Mouse (Mus musculus): ENCODE measurements around the gene Heg1. TPM values are rescaled to one million over a fixed set of nuclear protein-coding genes. Genes with fewer than 3 reads are reported as not detected.

Heg1 gene
- total RNA-seq (2021), result 10 to 100 TPM; 27.5 to 28.1 TPM

DNA sequence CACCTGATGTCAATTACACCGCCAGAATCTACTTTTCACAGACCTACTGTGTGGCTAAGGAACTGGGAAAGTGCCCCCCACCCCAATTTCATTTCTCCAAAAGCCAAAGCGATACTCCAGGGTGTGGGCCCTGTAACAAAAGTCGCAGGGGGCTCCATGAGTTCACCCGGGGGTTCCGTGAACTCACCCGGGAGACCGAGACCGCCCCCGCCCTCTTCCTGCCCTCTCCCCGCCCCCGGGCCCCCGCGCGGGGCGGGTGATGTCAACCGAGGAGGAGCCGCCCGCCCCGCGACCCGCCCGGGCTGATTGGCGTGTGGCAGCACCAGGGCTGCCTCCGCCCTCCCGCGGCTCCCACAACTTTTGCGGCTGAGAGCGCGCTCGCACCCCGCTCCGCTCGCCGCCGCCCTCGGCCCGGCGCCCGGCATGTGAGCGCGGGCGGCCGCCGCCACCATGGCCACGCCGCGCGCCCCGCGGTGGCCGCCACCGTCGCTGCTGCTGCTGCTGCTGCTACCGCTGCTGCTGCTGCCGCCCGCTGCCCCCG lies at the start of gene Heg1:
Gene Heg1 (plus strand): TSS at position 209 of the 541 bp plus-strand sequence.
- intact Hi-C loops (cut with DNase I), result no loop called here
- DNase-seq (ENCODE audit: extremely low spot score in 1 of 2, low spot score in 2 of 2), result peak in 1 of 2 experiments; percentile 91

DNA sequence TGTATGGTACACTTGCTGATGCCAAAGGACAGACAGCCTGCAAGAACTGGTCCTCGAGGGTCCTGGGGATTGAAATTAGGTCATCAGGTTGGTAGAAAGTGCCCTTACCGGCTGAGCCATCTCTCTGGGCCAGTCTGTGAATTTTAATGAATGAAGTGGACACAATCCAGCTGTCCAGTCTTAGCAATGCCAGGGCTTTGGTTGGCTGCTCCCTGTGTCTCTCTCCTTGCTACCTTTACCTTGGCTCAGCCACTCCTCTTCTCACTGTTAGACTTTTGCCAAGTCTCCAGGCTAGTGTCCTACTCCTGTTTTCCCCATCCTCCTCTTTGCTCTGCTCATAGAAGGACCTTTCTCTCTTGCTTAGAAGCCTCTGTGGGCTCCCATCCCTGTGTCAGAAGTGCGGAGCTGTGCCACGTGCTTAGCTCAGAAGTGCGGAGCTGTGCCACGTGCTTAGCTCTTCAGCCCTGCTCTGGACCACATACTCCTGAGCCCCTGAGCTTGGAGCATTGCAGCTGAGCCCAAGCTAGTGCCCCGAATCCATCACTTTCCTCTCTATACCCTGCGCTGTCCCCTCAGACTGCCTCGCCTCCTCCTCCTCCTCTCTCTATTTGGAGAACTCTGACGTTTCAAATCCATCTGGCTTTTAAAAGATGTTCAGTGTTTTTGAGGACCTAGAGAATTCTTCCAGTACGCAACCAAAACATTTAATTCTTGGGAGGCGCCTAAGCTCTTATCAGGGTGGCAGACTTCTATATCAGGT lies 48.2 kb upstream of the Heg1 start:
- peak; percentile 5 to 26 for DNase-seq (ENCODE audit: extremely low spot score in 1 of 2, low spot score in 2 of 2)
- intact Hi-C loops (cut with DNase I), result no loop called here

DNA sequence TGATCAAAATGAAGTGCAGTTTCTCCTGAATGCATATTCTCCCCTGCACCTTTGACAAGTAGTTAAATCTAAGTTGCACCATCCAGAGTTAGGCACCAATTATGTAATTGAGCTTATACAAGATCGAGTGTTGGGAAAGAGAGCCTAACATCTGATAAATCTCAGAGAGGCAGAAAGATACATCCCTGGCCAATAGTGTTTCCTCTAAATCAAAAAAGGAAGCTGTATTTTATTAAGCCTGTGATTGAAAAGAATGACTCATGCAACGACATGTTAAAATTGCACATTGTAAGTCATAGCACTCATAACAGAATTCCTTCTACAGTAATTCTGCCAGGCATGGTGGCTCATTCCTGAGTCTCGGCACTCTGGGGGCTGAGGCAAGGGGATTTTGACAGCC lies 42.4 kb upstream of the Heg1 start:
- no peak for DNase-seq (ENCODE audit: extremely low spot score in 1 of 2, low spot score in 2 of 2)
- intact Hi-C loops (cut with DNase I), result no loop called here

DNA sequence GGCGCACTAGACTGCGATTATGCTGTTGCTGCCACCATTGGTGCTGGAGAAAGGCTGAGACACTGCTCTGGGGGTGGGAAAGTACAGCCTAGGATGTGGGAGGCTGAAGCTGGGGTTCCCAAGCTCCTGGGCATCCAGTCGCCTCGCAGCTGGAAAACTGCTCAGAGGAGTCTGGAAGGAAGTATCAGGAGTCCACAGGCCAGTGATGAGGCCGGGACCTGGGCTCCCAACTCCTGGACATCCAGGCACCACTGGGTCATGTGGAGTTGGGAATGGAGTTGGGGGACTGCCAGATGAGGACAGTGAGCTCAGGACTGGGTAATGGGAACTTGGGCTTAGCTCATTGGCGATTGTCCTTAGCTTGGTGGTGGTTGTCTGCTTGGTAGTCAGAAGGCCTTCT lies 31.1 kb upstream of the Heg1 start:
- intact Hi-C loops (cut with DNase I), result no loop called here

DNA sequence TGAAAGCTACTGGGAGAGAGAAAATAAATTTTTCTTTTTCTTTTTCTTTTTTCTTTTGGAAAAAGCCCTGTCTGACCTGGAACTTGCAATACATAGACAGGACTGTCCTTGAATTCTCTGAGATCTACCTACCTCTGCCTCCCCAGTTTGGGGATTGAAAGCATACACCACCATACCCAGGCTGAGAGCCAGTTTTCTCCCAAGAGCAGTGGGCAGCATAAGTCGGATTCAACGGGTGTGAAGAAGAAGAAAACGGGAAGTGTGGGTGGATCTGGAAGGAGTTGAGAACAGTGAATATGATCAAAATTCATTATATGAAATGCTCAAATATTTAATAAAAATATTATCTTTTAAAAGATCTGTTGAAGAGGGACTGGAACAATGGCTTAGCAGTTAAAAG lies 28.7 kb upstream of the Heg1 start:
- DNase-seq (ENCODE audit: extremely low spot score in 1 of 2, low spot score in 2 of 2), result no peak
- intact Hi-C loops (cut with DNase I), result no loop called here

More for the DNA sequence above, 31.1 kb upstream of the Heg1 start:
- no peak for DNase-seq (ENCODE audit: extremely low spot score in 1 of 2, low spot score in 2 of 2)

DNA sequence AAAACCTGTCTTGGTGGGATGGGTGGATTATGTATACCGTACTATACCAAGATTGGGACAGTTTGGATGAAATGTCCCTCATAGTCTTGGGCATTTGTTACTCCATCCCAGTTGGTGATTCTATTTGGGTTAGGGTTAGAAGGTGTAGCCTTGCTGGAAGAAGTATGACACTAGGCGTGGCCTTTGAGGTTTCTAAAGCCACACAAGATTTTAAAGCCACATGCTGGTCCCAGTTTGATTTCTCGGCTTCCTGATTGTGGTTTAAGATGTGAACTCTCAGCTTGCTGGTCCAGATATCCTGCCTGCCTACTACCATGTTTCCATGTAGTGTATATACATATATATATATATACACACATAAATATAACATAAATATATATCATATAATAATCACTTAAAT lies 27.0 kb upstream of the Heg1 start:
- DNase-seq (ENCODE audit: extremely low spot score in 1 of 2, low spot score in 2 of 2), result no peak
- intact Hi-C loops (cut with DNase I), result no loop called here

DNA sequence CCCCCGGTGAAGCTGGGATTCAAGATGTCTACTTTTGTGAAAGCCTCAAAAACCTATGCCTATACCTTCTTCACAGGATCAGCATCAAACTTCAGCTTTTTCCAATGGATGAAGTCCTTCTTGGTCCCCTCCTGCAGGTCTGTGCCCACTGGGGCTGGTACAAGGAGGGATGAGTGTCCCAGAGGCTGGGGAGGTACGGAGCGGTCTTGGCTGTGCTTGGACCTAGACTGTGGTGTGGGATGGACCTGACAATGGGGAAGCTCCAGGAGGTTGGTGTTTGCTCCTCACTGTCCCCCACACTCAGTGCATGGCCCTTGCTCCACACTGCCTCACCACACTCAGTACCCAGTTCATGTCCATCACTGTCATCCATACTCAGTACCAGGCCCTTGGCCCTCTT lies 26.0 kb upstream of the Heg1 start:
- DNase-seq (ENCODE audit: extremely low spot score in 1 of 2, low spot score in 2 of 2), result no peak
- intact Hi-C loops (cut with DNase I), result no loop called here

DNA sequence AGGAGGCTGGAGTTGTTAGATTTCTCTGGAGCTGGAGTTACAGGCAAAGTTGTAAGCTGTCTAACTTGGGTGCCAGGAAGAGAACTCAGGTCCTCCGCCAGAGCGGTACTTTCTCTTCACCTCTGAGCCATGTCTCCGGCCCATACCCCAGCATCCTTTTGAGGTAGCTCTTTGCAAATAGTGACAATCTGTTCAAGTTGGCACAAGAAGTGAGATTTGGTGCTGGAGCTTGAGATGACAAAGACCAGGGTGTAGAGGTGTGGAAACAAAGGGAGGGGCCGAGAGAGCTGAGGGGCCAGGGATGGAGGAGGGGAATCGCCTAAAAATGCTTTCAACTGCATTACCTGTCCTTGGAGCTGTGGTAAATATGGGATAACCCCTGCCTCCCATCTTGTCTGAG lies 24.6 kb upstream of the Heg1 start:
- intact Hi-C loops (cut with DNase I), result no loop called here
- DNase-seq (ENCODE audit: extremely low spot score in 1 of 2, low spot score in 2 of 2), result no peak

DNA sequence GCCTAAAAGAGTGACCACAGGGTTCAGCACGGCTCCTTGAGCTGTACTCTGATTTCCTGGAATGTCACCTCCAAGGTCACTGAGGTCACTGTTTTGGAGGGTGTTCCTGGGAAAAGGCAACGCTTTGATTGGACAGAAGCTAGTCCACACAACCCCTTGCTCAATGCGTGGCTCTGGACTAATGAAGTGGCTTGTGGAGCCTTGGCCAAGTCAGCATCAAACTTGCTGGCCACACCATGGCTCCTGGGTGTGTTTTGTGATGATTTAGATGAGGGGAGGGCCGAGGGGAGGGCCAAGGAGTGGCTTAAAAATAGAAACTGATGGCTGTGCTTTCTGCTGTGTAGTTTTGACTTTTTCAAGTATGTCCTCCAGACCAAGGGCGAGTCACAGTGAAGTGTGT lies 24.0 kb upstream of the Heg1 start:
- intact Hi-C loops (cut with DNase I), result no loop called here
- DNase-seq (ENCODE audit: extremely low spot score in 1 of 2, low spot score in 2 of 2), result no peak

DNA sequence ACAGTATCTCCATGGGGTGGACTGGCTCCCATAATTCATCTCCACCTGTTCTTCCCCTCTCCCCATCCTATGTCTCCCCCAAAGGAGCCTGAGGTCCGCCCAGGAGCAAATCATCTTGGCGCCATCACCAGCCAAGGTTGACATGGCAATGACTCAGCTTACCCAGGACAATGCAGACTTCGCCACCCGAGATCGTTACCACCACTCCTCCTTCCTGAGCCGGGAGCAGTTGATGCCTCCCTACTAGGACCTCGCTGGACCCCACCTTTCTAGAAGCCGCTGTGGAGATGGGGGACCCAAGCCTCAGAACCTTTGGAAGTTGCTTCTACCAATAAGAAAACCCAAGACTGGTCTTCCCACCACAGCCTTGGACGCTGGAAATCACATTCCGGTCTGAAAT lies 21.3 kb upstream of the Heg1 start:
- intact Hi-C loops (cut with DNase I), result no loop called here
- no peak for DNase-seq (ENCODE audit: extremely low spot score in 1 of 2, low spot score in 2 of 2)

DNA sequence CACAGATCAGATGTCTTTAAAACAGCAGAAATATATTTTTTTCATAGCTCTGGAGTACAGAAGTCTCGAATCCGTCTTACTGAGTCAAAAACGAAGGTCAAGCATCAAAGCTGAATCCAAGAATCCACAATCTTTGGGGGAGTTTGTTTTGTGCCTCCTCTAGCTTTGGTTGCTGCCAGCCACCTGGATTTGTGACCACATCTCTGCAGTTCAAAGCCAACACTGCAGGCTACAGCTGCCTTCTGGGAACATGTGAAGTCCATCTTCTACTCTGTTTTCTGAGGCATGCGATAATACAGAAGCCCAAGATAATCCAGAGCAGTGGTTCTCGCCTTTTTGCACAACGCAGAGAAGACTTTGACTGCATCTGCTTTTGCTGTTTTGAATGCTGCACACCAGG lies 17.9 kb upstream of the Heg1 start:
- no peak for DNase-seq (ENCODE audit: extremely low spot score in 1 of 2, low spot score in 2 of 2)

DNA sequence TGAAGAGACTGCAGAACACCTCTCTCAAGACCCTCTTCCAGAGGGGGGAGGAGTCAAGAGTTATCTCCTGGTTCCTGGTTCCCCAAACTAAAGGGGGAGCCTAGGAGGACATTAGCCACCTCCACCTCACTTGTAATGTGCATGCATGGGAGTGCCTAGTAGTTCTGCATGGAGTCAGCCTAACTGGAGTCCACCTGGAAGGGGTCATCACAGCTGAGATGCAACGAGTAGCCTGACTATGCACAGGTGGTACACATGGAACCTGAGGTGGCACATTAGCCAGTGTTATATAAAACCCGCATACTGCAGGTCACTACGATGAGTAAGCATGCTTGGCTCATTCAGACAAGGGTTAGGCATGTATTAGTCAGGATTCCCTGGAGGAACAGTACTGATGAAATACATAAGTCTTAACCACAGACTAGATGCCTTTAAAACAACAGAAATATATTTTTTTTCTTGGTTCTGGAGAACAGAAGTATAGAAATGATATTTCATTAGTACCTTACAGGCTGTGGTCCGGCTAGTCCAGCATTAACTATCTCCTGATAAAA lies 17.1 kb upstream of the Heg1 start:
- intact Hi-C loops (cut with DNase I), result no loop called here

More for the DNA sequence above, 17.9 kb upstream of the Heg1 start:
- intact Hi-C loops (cut with DNase I), result no loop called here

DNA sequence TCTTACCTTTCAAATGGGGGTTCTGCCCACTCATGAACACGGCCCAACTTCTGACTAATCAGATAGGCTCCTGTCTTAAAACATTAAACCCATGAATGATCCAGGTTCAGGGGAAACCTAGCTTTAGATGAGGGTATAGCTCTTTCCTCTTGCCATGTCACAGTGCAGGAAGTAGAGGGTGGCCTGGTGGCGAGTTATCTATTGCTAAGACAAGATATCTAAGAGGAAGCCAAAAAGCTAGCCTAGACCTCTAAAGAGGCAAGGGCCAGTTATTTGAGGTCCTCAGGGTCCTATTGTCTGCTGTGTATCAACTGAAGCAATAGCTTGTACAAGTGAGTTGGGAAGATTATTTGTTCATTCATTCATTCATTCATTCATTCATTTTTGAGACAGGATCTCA lies 15.7 kb upstream of the Heg1 start:
- DNase-seq (ENCODE audit: extremely low spot score in 1 of 2, low spot score in 2 of 2), result no peak
- intact Hi-C loops (cut with DNase I), result no loop called here

More for the DNA sequence above, 17.1 kb upstream of the Heg1 start:
- no peak for DNase-seq (ENCODE audit: extremely low spot score in 1 of 2, low spot score in 2 of 2)

DNA sequence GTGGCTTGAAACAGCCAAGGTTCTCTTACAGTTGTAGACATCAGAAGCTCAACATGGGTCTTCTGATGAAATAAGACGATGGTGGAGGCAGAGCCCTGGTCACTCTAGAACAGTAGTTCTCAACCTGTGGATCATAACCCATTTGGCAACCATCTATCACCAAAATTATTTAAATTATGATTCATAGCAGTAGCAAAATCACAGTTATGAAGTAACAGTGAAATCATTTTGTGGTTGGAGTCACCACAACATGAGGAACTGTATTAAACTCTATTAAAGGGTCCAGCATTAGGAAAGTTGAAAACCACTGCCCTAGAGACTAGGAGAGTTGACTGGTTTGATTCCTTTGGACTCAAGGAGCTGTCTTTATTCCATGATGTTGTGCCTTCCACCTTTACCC lies 15.1 kb upstream of the Heg1 start:
- intact Hi-C loops (cut with DNase I), result no loop called here
- DNase-seq (ENCODE audit: extremely low spot score in 1 of 2, low spot score in 2 of 2), result no peak

DNA sequence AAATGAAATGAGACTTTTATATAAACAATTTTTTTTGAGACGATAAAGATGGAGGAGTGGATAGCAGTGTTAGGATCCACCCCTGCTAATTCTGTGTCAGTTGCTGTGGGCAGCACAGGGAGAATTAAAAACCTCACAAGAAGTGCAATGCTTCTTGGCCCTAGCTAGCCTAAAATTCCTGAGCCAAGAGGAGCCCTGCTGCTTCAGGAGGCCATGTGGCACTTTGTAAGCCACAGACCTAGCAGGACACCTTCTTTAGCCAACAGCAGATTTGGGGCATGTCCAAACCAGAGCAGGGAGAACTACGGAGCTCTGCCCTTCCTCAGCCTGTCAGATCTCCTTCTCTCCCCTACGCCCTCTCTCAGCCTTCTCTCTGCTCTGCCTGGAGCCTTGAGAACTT lies 13.8 kb upstream of the Heg1 start:
- no peak for DNase-seq (ENCODE audit: extremely low spot score in 1 of 2, low spot score in 2 of 2)
- intact Hi-C loops (cut with DNase I), result no loop called here

DNA sequence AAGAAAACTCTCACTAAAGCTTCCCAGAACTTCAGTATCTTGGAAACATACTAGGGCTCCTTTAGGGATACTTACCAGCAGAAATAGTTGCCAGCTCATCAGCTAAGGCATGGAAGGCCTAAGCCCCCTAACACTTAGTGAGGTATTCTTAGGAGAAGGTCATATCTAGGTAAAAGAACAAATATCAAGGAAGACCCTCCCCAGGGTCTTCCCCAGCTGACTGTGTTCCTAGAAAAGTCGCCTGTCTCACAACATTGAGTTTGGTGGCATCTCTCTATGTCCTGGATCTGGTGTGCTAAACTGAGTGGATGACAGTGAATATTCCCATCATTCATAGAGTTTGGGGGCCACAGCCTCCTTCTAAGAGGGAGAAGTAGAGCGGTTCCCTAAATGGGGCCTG lies 13.2 kb upstream of the Heg1 start:
- no peak for DNase-seq (ENCODE audit: extremely low spot score in 1 of 2, low spot score in 2 of 2)
- intact Hi-C loops (cut with DNase I), result no loop called here

DNA sequence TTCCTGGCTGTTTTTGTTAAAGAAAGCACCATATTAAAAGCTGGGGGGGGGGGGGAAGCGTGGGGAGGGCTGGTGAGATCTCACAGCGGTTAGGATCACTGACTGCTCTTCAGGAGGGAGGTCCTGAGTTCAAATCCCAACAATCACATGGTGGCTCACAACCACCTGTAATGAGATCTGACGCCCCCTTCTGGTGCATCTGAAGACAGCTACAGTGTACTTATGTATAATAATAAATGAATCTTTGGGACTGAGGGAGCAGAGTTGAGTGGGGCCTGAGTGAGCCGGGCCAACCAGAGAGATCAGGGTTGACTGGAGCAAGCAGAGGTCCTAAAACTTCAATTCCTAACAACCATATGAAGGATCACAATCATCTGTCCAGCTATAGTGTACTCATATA lies 12.0 kb upstream of the Heg1 start:
- intact Hi-C loops (cut with DNase I), result no loop called here
- DNase-seq (ENCODE audit: extremely low spot score in 1 of 2, low spot score in 2 of 2), result no peak

DNA sequence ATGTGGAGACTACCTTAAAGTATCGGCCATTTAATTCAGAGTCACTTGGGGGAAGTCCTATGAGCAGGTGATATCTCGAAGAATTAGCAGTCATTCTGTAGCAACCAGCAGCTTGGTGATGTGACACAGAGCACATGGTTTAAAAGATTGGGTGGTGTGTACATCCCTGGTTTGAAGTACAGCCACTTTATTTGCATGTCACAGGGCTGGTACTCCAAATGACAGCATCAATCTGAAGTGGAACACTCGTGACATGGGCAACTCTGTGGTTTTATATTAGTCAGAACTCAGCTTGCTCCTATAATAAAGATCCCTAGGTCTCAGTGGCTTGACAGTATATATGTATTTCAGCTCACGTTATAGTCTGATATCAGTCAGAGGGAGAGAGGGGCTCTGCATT lies 11.5 kb upstream of the Heg1 start:
- no peak for DNase-seq (ENCODE audit: extremely low spot score in 1 of 2, low spot score in 2 of 2)
- intact Hi-C loops (cut with DNase I), result no loop called here

DNA sequence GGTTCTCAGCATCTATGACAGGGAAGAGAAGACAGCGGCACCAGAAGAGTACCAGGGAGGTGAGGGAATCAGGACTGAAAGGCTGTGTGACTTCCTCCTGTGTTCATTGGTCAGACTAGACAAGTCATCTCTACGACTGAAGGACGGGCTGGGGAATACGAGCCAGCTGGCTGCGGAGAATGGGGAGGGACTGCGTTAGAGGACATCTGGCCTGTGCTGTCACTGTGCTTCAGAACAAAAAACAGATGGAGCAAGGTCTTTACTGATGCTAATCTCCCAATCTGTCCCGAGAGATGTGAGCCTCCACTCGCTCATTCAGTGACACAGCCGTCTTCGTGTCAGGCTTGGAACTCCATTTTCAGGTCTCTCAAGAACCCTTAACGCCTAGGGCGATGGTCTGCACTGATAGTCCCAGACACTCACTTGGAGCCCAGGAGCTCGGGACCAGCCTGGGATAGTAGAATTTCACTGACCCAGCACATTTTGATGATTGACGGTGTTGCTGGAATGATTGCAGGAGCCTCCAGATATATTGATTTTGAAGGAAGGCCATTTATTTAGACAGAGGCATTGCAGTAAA lies 10.6 kb upstream of the Heg1 start:
- intact Hi-C loops (cut with DNase I), result no loop called here
- no peak for DNase-seq (ENCODE audit: extremely low spot score in 1 of 2, low spot score in 2 of 2)

DNA sequence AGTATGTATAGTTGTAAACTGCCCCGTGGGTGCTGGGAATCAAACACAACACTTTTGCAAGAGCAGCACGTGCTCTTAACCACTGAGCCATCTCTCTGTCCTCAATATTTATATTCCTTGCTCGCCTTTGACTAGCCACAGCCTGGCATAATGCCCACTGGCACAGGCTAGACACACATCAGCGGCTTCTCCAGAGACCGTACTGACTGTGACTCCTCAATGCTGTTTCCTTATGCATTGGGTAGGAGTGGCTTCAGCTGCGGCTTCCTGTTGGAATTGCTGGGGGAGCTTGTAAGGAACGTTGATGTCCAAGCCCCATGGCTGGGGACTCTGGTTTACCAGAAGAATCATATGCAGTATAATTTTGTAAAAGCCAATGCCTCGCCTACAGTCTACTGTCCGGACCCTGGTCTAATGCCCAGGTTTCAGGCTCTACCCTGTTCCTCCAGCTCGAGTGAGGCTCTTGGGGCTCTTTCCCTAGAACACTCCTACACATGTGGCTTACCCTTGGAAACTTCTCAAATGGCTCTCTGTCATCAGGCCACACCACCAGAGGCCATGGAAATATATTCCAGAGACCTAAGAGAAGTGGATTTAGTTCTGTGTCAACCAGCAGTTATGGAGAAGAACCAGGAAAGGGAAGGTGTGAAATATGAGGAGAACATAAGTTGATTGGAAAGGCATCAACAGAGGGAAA lies 8.9 kb upstream of the Heg1 start:
- intact Hi-C loops (cut with DNase I), result no loop called here
- no peak for DNase-seq (ENCODE audit: extremely low spot score in 1 of 2, low spot score in 2 of 2)
